Mouse (Mus musculus) layer of hippocampus, adult 8-10 months (tissue): ENCODE measurements around the gene Sco1. TPM values are rescaled to one million over a fixed set of nuclear protein-coding genes. Genes with fewer than 3 reads are reported as not detected.

Experiments
- DNase-seq, 2 experiments: peaks; one replicate each; pipeline ENCODE4 v3.0.0; 2022; ENCODE audit warnings: low spot score in 2 of 2
- total RNA-seq, 4 experiments: library from RNA; stranded (reverse); gene quantifications; 2 replicates each; pipeline ENCODE4 v1.2.4; 2022

Gene Sco1
- total RNA-seq, 4 experiments from 2014 or later: 8.0 to 11.0 (median 9.7) TPM

DNA sequence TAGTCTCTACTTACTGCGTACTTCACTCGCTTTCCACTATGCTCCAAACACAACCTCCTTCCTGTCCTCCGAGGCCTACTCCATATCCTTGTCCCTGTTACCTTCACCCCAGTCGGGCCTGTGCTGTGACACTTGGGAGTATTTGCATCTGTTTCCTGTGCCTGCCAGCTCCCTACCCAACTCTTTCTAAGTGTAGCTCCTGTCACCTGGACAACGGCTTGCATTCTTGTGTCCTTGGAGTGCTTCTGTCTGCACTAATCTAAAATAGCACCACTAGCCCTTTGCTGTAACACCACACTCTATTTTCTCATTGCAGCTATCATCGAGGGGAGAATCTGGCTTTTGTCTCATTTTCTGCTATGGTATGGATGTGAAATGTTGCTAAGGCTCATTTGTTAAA is 12.0 kb upstream of the Sco1 start:
- no peak for DNase-seq

DNA sequence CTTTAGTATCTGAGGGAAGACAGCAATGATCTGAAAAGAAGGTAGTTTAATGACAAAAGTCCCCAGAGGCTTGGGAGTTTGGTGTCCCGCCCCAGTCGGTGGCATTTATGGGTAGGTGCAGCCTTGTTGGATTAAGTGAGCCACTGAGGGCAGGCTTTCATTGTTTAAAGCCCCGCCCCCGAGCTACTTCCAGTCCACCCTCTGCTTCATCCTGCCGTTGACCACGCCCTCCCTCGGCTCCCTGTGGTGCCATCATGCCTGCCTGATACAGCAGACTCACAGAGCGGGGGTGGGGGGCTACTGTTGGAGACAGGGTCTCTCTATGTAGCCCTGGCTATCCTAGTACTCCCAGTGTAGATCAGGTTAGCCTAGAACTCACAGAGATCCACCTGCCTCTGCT is 9.5 kb upstream of the Sco1 start:
- DNase-seq: no peak

DNA sequence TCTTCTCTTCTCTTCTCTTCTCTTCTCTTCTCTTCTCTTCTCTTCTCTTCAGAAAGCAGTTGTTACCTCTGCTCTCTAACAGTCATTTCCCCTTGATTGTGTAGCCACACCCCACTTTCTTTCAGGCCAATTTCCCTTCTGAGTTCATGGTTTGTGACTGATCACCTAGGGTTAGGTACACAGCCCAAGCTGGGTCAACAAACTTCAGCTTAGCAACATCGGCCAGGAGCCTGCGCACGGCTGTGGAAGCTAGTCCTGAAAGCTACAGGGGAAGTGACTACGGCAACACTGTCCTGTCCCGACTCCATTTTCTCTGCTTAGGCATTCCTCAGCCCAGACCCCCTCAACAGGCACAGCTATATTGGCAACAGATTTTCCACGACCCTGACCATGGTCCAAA is 7.5 kb upstream of the Sco1 start:
- no peak for DNase-seq

DNA sequence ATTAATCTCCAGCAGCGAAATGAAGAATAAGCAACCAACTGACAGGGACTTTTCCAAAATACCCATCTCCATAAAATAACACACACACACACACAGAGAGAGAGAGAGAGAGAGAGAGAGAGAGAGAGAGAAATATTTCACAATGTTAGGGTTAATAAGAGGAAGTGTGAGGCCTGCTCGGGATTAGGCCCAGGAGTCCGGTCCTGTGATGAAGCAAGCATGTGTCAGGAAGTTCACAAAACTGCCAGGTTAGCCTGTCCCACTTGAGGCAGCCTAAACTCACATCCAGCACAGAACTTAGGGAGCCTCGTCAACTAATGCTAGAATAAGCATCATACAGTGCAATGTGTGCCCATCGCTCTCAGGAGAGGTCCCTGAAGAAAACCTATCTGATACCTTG is 5.3 kb upstream of the Sco1 start:
- DNase-seq: no peak

DNA sequence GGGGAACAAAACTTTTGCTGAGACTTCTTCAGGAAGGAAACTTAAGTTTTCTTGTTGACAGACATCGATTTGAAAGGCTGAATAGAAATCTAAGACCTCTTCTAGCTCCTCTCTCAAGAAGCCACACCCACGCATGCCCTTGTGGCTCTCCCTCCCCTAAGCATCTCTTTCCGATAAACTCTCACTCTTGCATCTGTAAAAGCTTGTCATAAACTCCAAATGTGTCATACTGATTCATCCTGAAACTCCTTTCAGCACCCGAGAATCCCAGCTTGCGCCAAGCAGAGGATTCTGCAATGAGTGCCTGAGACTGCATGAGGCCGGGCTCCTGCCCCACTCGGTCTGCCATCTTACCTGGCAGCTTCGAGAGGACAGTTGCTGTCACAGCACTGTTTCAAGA is 4.0 kb upstream of the Sco1 start:
- no peak for DNase-seq

DNA sequence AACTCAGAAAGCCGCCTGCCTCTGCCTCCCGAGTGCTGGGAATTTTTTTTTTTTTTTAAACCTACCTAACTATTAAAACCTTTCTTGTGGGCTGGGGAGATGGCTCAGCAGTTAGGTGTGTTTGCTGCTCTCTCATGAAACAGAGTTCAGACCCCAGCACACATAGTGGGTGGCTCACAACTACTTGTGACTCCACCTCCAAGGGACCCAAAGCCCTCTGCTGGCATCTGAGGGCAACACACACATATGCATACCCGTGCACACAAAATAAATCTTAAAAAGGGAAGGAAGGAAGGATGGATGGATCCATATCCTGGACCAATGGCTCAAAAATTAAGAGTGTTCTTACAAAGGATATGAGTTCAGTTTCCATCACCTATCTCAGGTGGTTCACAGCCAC is 3.2 kb upstream of the Sco1 start:
- no peak for DNase-seq

DNA sequence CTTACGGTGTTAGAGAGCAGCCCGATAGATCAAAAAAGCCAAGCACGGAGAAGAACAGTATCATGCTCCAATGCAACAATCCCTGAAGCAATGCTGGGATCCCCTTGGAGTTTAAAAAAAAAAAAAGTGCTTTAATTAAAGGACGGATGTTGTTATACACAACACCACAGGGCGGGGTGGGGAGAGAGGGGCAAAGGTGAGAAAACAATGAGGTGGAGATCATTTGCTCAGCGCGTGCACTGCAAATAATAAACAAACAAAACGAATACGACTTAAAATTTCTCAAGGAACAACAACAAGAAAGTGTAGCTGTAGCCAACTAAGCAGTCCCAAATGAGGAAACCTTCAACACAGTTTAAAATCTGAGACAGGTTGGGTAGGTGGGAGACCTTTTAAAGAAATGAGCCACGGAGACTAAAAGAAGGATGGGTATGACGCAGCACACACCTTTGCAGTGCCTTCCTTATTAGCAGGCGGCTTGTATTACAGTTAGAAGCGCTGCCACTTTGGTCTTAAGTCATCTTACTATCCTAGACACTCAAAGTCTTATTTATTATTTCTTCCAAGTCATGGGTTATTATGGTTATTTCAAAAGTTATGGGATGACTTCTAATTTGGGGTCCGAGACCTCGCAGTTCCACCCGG is 672 bp upstream of the Sco1 start:
- no peak for DNase-seq

DNA sequence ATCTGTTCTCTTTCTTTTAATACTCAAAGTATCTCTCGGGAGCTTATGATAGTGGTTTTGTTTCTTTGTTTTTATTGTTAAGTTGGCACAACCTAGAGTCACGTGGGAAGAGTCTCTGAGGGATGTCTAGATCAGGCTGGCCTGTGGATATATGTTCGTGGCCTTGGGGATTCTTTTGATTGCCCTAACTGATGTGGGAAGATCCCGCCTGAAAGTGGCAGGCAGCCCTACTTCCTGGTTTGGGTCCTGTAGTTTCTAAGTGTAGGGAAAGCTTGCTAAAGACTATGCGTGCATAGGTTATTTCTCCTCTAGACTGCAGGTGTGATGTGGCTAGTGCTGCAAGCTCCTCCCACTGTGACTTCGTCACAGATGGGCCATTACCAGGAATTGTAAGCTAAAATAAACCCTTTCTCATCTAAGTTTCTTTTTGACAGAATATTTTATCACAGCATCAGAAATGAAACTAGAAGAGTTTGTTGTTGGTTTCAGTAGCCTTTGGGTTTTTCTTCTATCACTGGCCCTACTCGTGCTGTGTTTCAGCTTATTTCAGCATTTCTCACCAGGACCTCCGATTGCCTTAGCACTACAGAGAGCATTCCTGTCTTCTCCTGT is 2.4 kb downstream of the Sco1 start:
- DNase-seq: no peak

DNA sequence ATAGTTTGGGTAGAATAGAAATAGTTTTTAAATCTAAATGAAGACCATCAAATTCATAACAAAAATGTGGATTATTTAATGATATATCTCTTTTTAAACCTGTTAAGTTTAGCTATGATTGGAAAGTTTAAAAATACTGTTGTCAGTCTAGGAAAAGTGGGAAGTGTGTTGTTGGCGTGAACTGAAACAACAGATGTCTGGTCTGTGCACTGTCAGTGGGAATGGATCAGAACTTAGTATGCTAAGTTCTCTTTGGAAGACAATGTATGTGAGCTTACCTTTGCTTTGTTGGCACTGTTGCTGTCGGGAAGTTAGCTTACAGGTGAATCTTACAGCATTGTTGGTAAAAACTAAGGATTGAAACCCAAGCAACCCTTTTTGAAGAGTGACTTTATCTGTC is 8.8 kb downstream of the Sco1 start:
- no peak for DNase-seq

DNA sequence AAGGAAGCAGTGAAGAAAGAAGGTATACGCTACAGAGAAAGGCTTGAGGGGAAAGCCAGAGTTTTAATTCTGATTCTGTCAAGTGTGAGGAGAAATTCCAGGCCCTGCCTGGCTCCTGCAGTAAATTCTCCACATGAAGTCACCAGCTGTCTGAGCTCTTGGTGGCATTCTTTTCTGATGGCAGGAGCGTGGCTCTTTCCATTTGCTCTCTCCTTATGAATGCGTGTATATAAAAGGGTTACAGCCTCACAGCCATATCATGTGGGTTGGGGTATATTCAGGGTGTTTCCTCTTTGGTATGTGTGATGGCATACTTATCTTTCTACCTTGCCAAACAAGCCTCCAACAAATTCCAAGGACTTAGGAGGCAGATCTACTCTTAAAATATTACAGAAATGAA is 10.3 kb downstream of the Sco1 start:
- no peak for DNase-seq

DNA sequence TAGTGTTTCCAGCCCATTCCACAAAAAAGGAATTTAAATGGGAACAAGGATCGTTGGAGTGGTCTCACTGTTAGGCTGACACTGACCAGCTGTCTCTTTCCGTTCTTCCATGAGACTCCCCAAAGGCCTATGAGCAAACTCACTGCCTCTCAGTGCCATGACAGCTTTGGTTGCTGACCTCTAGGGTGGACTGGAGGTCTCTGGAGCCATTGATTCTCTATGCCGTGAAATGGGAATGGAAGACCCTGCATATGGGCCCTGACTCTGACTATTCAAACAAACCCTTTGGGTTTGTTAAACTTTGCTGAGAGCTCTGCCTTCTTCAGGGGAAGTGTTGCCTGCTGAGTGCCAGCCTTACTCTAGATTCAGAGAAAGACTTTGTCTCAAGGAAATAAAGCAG is 15.3 kb downstream of the Sco1 start:
- no peak for DNase-seq

DNA sequence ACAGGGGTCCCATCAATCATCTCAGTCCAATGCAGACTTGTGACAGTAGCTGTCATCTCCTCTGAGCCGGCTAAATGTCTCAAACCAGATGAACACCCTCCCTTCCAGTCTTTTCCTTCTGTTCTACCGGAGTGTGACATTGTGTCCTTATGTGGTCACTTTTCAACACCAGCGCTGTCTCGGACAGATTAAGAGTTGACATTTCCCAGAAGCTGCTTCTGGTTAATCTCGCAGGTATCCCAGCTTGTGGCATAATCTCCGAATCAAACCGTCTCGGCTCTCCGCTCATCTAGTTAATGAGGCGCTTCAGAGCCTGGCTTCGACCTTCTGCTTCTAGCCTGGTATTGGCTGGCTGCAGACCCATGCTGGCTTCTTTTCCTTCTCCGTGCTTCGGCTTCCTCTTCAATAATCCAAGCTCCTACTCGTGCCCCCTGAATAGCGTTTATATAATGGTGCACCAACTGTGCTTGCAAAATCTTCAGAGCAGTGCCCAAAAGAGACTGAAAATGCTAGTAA is 20.2 kb downstream of the Sco1 start:
- no peak for DNase-seq

DNA sequence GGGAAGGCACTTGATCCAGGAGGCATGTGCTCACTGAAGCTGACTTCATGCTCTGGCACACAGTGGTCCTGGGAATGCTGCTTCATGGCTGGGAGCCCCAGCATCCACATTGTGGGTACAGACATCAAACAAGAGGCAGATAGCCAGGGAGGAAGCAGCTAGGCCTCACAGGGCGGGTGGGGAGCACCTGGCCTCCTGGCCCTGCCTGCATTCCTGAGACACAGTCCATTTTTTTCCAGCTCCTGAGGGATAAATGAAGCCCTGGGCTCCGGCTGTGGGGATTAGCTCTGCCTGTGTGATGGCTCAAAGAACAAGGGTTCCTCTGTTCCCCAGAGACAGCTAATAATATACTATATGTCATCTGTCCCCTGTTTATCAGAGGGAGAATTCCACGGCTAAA is 22.6 kb downstream of the Sco1 start:
- DNase-seq: no peak

DNA sequence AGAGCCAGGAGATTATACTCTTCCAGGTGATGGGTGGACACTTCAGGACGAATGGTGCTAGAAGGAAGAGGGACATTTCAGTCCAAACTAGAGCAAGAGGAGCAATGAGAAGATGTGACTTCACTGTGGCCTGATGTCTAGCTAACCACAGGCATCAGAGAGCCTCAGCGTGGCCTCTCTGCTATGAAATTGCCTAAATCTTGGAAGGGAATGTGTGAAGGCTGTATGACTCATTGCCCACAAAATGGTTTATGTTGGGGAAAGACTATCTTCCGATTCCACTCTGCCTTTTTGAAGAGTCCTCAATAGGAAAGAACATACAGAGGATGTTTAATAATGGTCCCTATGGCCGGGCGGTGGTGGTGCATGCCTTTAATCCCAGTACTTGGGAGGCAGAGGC is 24.3 kb downstream of the Sco1 start:
- DNase-seq: no peak

DNA sequence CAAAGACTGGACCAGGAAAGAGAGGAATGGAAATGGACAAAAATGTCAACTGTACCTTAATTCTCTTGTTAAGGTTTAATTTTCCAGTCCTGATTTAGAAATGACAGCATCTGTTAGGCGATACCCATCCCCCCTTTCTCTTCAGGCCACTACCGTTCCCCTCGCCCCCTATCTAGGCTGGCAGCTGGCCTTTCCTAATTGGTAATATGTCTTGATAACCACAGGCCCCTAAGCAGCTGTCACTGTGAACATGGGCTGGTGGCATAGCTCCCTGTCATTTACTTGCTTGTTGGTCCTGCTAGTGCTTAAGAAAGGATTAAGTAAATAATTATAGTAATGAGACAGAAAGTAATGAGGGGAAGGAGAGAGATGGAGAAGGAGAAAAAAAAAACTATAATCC is 25.0 kb downstream of the Sco1 start:
- DNase-seq: no peak

DNA sequence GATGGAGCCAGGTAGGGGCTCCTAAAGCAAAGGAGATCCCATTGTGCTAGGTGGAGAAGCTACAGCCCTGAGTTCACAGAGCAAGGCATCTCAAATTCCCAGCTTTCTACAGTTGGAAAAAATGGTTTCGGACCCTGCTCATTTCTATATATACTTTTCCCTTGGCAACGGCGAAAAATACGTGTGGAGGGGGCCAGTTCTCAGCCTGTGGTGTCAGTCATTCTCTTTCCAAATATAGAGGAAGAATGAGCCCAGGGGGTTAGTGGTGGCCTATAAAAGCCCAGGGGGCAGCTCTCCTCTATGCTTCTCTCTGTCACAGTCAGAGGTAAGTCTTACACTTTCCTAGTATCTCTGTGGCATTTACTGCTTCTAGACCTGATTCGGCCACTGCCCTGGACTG is 25.5 kb downstream of the Sco1 start, which contains the start of gene Myh3:
Gene Myh3 (plus strand): TSS at position 301 of the 400 bp plus-strand sequence.
- DNase-seq: no peak

DNA sequence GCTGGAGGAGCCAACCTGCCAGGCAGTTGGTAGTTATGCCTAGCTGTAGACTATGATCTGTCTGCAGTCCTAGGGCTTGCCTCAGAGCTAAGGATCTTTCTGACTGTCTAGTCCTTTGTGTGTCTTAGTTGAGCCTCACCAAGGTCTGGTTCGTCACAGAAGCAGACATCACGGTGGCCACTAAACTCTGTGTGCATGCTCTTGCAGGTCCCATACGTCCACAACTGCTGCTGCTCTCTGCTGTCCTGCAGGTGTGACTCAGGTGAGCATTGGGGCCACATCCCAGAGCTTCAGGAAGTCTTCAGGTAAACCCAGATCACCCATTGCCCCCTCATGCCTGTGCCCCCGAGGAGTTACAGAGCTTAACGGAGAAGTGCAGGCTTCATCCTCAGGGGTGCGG is 26.4 kb downstream of the Sco1 start:
- no peak for DNase-seq

DNA sequence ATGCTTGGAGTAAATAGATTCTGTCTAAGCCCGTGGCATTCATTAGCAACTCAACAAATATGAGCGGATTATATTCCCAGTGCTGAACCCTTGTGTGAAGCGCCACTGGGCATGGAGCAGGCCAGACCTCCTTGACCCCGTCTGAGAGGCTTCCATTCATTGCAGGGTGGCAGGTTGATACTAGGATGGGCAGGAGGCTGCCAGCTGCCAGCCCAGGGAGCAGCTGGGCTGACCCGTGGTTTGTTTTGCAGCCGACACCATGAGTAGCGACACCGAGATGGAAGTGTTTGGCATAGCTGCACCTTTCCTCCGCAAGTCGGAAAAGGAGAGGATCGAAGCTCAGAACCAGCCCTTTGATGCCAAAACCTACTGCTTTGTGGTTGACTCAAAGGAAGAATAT is 27.3 kb downstream of the Sco1 start:
- no peak for DNase-seq

DNA sequence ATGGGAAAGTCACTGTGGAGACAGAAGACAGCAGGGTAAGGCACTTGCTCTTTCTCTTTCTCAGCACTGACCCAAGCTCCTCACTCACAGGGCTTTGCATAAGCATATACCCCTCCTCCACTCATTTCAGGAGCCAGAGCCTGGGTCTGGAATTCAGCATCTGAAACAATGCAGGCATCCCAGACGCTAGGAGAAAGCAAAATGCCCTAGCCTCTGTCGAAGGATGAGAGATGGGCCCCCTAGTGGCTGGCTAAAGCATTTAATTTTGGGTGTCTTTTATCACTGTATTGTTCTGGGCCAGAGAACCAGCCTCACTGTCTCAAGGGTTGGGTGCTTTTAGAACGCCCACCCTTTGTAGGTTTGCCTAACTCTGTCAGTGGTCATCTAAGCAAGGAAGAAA is 27.7 kb downstream of the Sco1 start:
- peak in 1 of 2 experiments; percentile 41 for DNase-seq

DNA sequence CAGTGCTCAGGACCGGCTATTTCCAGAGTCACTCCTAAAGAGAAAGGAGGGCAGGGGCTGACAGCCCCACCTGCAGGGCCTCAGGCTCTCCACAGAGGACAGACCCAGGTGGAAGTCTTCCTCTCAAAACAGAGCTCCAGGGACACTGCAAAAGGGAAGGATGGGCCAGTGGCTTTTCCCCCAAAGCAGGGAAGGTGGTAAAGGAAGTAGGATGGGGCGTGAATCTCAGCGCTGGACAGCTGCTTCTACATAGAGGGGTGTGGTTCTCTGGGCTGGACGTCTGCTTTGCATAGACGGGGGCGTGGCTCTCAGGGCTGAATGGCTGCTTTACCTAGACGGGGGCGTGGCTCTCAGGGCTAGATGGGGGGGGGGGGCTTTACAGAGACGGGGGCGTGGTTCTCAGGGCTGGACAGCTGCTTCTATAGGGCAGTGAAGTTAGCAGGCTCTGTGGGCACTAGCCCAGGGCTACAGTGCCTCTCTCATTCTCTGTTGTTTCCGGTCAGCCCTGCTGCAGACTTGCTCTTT is 28.7 kb downstream of the Sco1 start:
- no peak for DNase-seq

DNA sequence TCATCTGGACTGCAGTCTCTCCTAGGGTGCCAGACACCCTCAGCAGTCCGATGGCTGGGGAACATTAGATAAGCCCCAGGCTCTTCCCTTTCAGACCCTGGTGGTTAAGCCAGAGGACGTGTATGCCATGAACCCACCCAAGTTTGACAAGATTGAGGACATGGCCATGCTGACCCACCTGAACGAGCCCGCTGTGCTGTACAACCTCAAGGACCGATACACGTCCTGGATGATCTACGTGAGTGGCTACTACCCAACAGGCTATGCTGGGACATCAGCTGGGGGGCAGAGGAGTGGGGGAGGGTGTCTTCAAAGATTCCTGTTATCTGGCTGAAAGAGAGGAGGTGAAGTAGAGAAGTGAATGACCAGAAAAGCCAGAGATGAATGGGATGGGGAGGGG is 29.7 kb downstream of the Sco1 start:
- no peak for DNase-seq

DNA sequence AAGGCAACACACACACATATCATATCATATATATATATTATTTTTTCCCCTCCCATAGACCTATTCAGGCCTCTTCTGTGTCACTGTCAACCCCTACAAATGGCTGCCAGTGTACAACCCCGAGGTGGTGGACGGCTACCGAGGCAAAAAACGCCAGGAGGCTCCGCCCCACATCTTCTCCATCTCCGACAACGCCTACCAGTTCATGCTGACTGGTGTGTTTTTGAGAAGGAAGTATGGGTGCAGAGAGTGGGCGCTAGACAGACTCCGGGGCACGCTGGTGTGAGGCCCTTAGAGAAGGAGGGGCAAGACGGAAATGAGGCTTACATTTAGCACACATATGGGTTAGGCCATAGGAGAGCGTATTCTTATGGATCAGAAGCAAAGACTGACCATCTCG is 30.3 kb downstream of the Sco1 start:
- no peak for DNase-seq

DNA sequence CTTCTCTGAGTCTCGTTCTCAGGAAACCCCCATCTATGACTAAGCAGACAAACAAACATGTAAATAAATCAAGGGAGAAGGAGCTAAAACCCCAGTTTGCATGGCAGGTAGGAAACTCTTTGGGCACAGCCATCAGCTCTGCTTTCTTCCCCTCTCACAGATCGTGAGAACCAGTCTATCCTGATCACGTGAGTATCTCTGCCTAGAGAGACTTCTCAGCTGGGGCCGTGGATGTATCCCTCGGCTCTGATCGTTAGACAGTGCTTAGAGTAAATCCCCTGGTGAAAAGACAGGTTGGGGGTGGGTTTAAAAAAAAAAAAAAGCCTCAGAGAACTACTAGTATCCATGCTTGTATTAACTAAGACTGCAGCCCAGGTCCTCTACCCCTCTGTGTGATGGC is 30.8 kb downstream of the Sco1 start:
- DNase-seq: no peak
